In genomic region chr7:80636288-80636952, GRCm38 (mm10) we compare ENCODE assay signal across 14 mouse cellular contexts. TPM values are rescaled to one million over a fixed set of nuclear protein-coding genes. Genes with fewer than 3 reads are reported as not detected.
DNase-seq lines count a peak whose midpoint lies in the region; ATAC-seq and TF ChIP-seq lines count a peak whose summit lies in the region.
"Had no signal": no experiment of that assay in that cellular context is flagged by ENCODE, and none has a peak within 500 bp of the region (broad histone marks: within the 10 kb centered on the region; RNA-seq: fewer than 3 reads in every experiment).

No protein-coding gene starts in this region.

- no peak for TF ChIP-seq CTCF in cerebellum, adult 2 months (IDR thresholded peaks at IDR 0.05; ENCODE audit: borderline replicate concordance, insufficient read depth, low read depth, low read length)

- peak overlapping the region; percentile 8; the same call in 1 of the 2 replicates for H3K27ac ChIP-seq in cerebellum, adult 2 months (ENCODE audit: insufficient read depth, low read length)
- H3K27ac ChIP-seq in hindbrain, embryonic 15.5 days (replicated peaks): peak overlapping the region; percentile 12; the same call in 1 of the 2 replicates
- H3K27ac ChIP-seq in hindbrain, embryonic 12.5 days: no peak overlapping the region
- H3K27ac ChIP-seq in liver, embryonic 13.5 days: no peak overlapping the region
- H3K27ac ChIP-seq: limb, embryonic 13.5 days; neural tube, embryonic 12.5 days had no signal

- H3K27me3 ChIP-seq in cerebellum, adult 2 months (ENCODE audit: control insufficient read depth, insufficient read depth, low read length): no peaks in the 10 kb centered on the region
- H3K27me3 ChIP-seq in hindbrain, embryonic 15.5 days: no peaks in the 10 kb centered on the region
- no peaks in the 10 kb centered on the region for H3K27me3 ChIP-seq in hindbrain, embryonic 12.5 days
- H3K27me3 ChIP-seq in liver, embryonic 13.5 days: no peaks in the 10 kb centered on the region
- H3K27me3 ChIP-seq: limb, embryonic 13.5 days; neural tube, embryonic 12.5 days had no signal

- no peaks in the 10 kb centered on the region for H3K36me3 ChIP-seq in hindbrain, embryonic 15.5 days
- no peaks in the 10 kb centered on the region for H3K36me3 ChIP-seq in hindbrain, embryonic 12.5 days
- no peaks in the 10 kb centered on the region for H3K36me3 ChIP-seq in liver, embryonic 13.5 days
- H3K36me3 ChIP-seq: limb, embryonic 13.5 days; neural tube, embryonic 12.5 days had no signal

- H3K4me1 ChIP-seq in cerebellum, adult 2 months (ENCODE audit: control insufficient read depth, insufficient read depth, low read length): peaks cover 70% of the 10 kb centered on the region
- H3K4me1 ChIP-seq in hindbrain, embryonic 15.5 days (replicated peaks): peaks cover 52% of the 10 kb centered on the region
- peaks cover 22% of the 10 kb centered on the region for H3K4me1 ChIP-seq in hindbrain, embryonic 12.5 days
- peaks cover 77% of the 10 kb centered on the region for H3K4me1 ChIP-seq in liver, embryonic 13.5 days (replicated peaks)

- H3K4me2 ChIP-seq in hindbrain, embryonic 15.5 days: no peak overlapping the region
- H3K4me2 ChIP-seq in hindbrain, embryonic 12.5 days (replicated peaks): no peak overlapping the region
- H3K4me2 ChIP-seq in liver, embryonic 13.5 days: 0 out of 2 replicates have a peak overlapping the region, but pooled peaks have one; percentile 3
- H3K4me2 ChIP-seq: limb, embryonic 13.5 days; neural tube, embryonic 12.5 days had no signal

- no peak for ATAC-seq in hindbrain, embryonic 15.5 days (ENCODE audit: low FRiP score, low read depth)
- no peak for ATAC-seq in hindbrain, embryonic 12.5 days (ENCODE audit: low FRiP score)
- peak; percentile 52; the same call in 1 of the 2 replicates for ATAC-seq in liver, embryonic 13.5 days (ENCODE audit: low read depth)
- ATAC-seq: forebrain, postnatal 0 days had no signal

- H3K9me3 ChIP-seq in hindbrain, embryonic 15.5 days: no peaks in the 10 kb centered on the region
- no peaks in the 10 kb centered on the region for H3K9me3 ChIP-seq in hindbrain, embryonic 12.5 days (replicated peaks)
- H3K9me3 ChIP-seq in liver, embryonic 13.5 days (replicated peaks): no peaks in the 10 kb centered on the region
- H3K9me3 ChIP-seq: limb, embryonic 13.5 days; neural tube, embryonic 12.5 days had no signal

- DNase-seq in cerebellum, adult 2 months: no peak
- no peak for DNase-seq in cerebellum, adult 18-20 months
- peak; percentile 57 for DNase-seq in CD4-positive, CD25-positive, alpha-beta regulatory T cell, adult 2 months (ENCODE audit: low read depth, low spot score)
- no peak for DNase-seq in liver, embryonic 13.5 days
- no peak for DNase-seq in right cerebral cortex, postnatal 14 days
- DNase-seq in frontal cortex, adult 2 months (ENCODE audit: extremely low spot score in 1 of 2, low spot score in 1 of 2): no peak
- DNase-seq: adrenal gland, adult 8-10 months; cerebellum, adult 11 months; forebrain, postnatal 0 days; layer of hippocampus, adult 9-11 months had no signal

- WGBS in cerebellum, adult 2 months: 37% methylated on average over 17 of the region's 17 CpGs
- 70% methylated on average over 17 of the region's 17 CpGs for WGBS in hindbrain, embryonic 15.5 days
- 82% methylated on average over 17 of the region's 17 CpGs for WGBS in hindbrain, embryonic 12.5 days
- 29% methylated on average over 17 of the region's 17 CpGs for WGBS in liver, embryonic 13.5 days (ENCODE audit: insufficient replicate concordance)

- H3K9ac ChIP-seq in hindbrain, embryonic 15.5 days: no peak overlapping the region
- no peak overlapping the region for H3K9ac ChIP-seq in hindbrain, embryonic 12.5 days
- no peak overlapping the region for H3K9ac ChIP-seq in liver, embryonic 13.5 days
- H3K9ac ChIP-seq: forebrain, postnatal 0 days; limb, embryonic 13.5 days; neural tube, embryonic 12.5 days had no signal

- H3K4me3 ChIP-seq in cerebellum, adult 2 months (replicated peaks; ENCODE audit: insufficient read depth, low read depth, low read length): no peak overlapping the region
- H3K4me3 ChIP-seq in hindbrain, embryonic 15.5 days: no peak overlapping the region
- no peak overlapping the region for H3K4me3 ChIP-seq in hindbrain, embryonic 12.5 days
- H3K4me3 ChIP-seq in liver, embryonic 13.5 days (replicated peaks): no peak overlapping the region
- H3K4me3 ChIP-seq: limb, embryonic 13.5 days; neural tube, embryonic 12.5 days had no signal

- TF ChIP-seq POLR2A in cerebellum, adult 2 months (IDR thresholded peaks at IDR 0.05; ENCODE audit: borderline replicate concordance, insufficient read depth, low read length): no peak

RNA-seq across cellular contexts. Expression of gene Crtc3, which starts 52.3 kb away (rescaled TPM):
- 21.7 and 24.8 TPM in 2 replicates for polyA plus RNA-seq in cerebellum, adult 2 months (2012; rRNA removed)
- 16.7 and 17.7 TPM in 2 replicates for polyA plus RNA-seq in hindbrain, embryonic 15.5 days (2015; fragmentation: Nextera tagmentation; extraction: Ambion mirVana)
- polyA plus RNA-seq in hindbrain, embryonic 12.5 days (2016; fragmentation: Nextera tagmentation; extraction: Ambion mirVana): 13.8 and 15.3 TPM in 2 replicates
- polyA plus RNA-seq in liver, embryonic 13.5 days (2015; fragmentation: Nextera tagmentation; extraction: Ambion mirVana): 4.1 and 5.5 TPM in 2 replicates
- 15.9 and 16.8 TPM in 2 replicates for polyA plus RNA-seq in frontal cortex, adult 2 months (2012; rRNA removed)

Comparison
In these comparisons a context has a peak if more than half of its experiments do, and no peak if none do; other contexts are left out.
1. H3K27ac ChIP-seq: peak in cerebellum, adult 2 months (single experiment) and hindbrain, embryonic 15.5 days (single experiment); none in hindbrain, embryonic 12.5 days (single experiment) and liver, embryonic 13.5 days (single experiment).